Mouse (Mus musculus) lung, adult 2 months (tissue): ENCODE measurements around the gene Cbx1.

Source experiments
- CTCF ChIP-seq: fragments of 200-500 bp; IDR thresholded peaks from 2 replicates; pipeline ENCODE4 v1.5.1; 2011; ENCODE audit warnings: mild to moderate bottlenecking, low read length, control low read depth; ENCODE audit not compliant: insufficient read depth
- POLR2A ChIP-seq: fragments of 200-500 bp; IDR thresholded peaks from 2 replicates; pipeline ENCODE4 v1.6.1; 2011; ENCODE audit warnings: low read depth, mild to moderate bottlenecking, control low read depth, low read length, borderline replicate concordance; ENCODE audit errors: extremely low read depth

DNA sequence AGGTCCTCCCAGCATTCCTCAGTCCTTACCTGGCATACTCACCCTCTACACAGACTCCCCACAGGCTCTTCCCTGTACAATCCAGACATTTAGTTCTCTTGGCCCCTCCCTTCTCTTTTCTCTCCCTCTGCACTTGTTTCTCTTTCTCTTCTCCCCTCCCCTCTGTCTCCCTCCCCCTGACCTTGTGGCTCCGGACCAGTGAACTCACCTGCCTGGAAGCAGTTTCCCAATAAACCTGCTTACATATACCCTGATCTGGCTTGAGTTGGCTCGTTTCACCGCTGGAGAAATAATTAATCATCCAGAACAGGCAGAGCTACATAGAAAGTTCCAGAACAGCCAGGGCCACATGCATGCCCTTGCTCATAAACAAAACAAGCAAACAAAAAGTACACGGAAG, 42.6 kb downstream of the Cbx1 start:
- TF ChIP-seq CTCF (no peak), POLR2A (no peak)
